Mouse (Mus musculus) embryonic facial prominence, embryonic 14.5 days (tissue): ENCODE data around the gene Ctso. TPM values are rescaled to one million over a fixed set of nuclear protein-coding genes. Genes with fewer than 3 reads are reported as not detected.
A peak's percentile ranks its signal among the peaks of the same experiment; 100 is the strongest.

Experiments used
- ATAC-seq: fragments of 200-750 bp; cut with Nextera tagmentation; 2 replicates; pipeline ENCODE4 v1.8.0; 2017; ENCODE audit warnings: low read depth, moderate number of reproducible peaks, moderate TSS enrichment
- DNase-seq: peaks from one replicate; pipeline ENCODE4 v3.0.0-alpha.2; 2015; ENCODE audit warnings: low spot score
- H3K27ac ChIP-seq: fragments of 300-500 bp; sonication (generic); replicated peaks from 2 replicates; pipeline ENCODE4 v1.5.1; 2014; ENCODE audit warnings: low read depth, mild to moderate bottlenecking, low read length, moderate library complexity
- H3K27me3 ChIP-seq: fragments of 300-500 bp; sonication (generic); replicated peaks from 2 replicates; pipeline ENCODE4 v1.6.1; 2014; ENCODE audit warnings: low read length; ENCODE audit not compliant: control insufficient read depth, insufficient read depth
- H3K36me3 ChIP-seq: fragments of 300-500 bp; sonication (generic); 2 replicates; pipeline ENCODE4 v1.6.1; 2014; ENCODE audit warnings: low read length, mixed read lengths; ENCODE audit not compliant: control insufficient read depth, insufficient read depth
- H3K4me1 ChIP-seq: fragments of 300-500 bp; sonication (generic); 2 replicates; pipeline ENCODE4 v1.6.1; 2014; ENCODE audit warnings: antibody characterized with exemption, low read length; ENCODE audit not compliant: control insufficient read depth, insufficient read depth
- H3K4me2 ChIP-seq: fragments of 300-500 bp; sonication (generic); 2 replicates; pipeline ENCODE4 v1.6.1; 2014; ENCODE audit warnings: low read depth, mild to moderate bottlenecking, low read length, moderate library complexity, mixed read lengths
- H3K4me3 ChIP-seq: fragments of 300-500 bp; sonication (generic); 2 replicates; pipeline ENCODE4 v1.5.1; 2014; ENCODE audit warnings: low read depth, mild to moderate bottlenecking, low read length
- H3K9ac ChIP-seq: fragments of 300-500 bp; sonication (generic); 2 replicates; pipeline ENCODE4 v1.6.1; 2014; ENCODE audit warnings: low read depth, mild to moderate bottlenecking, low read length, moderate library complexity, mixed read lengths
- H3K9me3 ChIP-seq: fragments of 300-500 bp; sonication (generic); 2 replicates; pipeline ENCODE4 v1.6.1; 2016; ENCODE audit warnings: low read length; ENCODE audit not compliant: control insufficient read depth
- WGBS: fragments of 180-500 bp; shearing (Covaris S2); extraction: QIAGEN DNeasy Blood & Tissue Kit; methylation state at CpG from one replicate; pipeline ENCODE4 v1.1.7; 2014; 5-methylcytosine and 5-hydroxymethylcytosine counted together
- polyA plus RNA-seq: library from polyadenylated mRNA; unstranded; fragments of >200 nt; fragmentation: Nextera tagmentation; extraction: Ambion mirVana; gene quantifications from 2 replicates; pipeline ENCODE4 v1.2.1, GENCODE M21; 2014

Ctso gene
- polyA plus RNA-seq, 1 experiment from 2014 or later: 13.3 TPM

GRCm38 (mm10) chr3:81975607-81976006 is 43.2 kb downstream of the Ctso start:
- no peaks in the 10 kb centered on the region for H3K36me3 ChIP-seq
- no peak overlapping the region for H3K9ac ChIP-seq
- no peaks in the 10 kb centered on the region for H3K9me3 ChIP-seq
- ATAC-seq (no peak), DNase-seq (no peak)
- no peak overlapping the region for H3K4me2 ChIP-seq
- H3K4me3 ChIP-seq: no peak overlapping the region
- H3K4me1 ChIP-seq: no peaks in the 10 kb centered on the region
- 71% methylated on average over 4 of the region's 4 CpGs for WGBS
- H3K27me3 ChIP-seq: no peaks in the 10 kb centered on the region
- no peak overlapping the region for H3K27ac ChIP-seq

GRCm38 (mm10) chr3:81976102-81976501 is 43.7 kb downstream of the Ctso start, which contains the start of gene Tdo2:
Tdo2 (minus strand) TSS chr3:81976202.
- H3K9me3 ChIP-seq: no peaks in the 10 kb centered on the region
- no peak within 1 kb of the TSS for H3K27ac ChIP-seq
- H3K4me2 ChIP-seq: no peak within 1 kb of the TSS
- no peak for DNase-seq
- no peaks in the 10 kb centered on the region for H3K4me1 ChIP-seq
- ATAC-seq: no peak
- H3K27me3 ChIP-seq: no peaks in the 10 kb centered on the region
- no peak within 1 kb of the TSS for H3K4me3 ChIP-seq
- H3K9ac ChIP-seq: no peak within 1 kb of the TSS
- H3K36me3 ChIP-seq: no peaks in the 10 kb centered on the region

GRCm38 (mm10) chr3:81981576-81981975 is 49.2 kb downstream of the Ctso start:
- ATAC-seq (no peak), DNase-seq (no peak)
- no peak overlapping the region for H3K27ac ChIP-seq

GRCm38 (mm10) chr3:81981990-81982389 is 49.6 kb downstream of the Ctso start, which contains the start of gene Asic5:
Asic5 (plus strand) TSS chr3:81982290.
- WGBS: 89% methylated on average over 5 of the region's 5 CpGs
- Histone ChIP-seq H3K9ac (no peak within 1 kb of the TSS), H3K9me3 (no peaks in the 10 kb centered on the region), H3K36me3 (no peaks in the 10 kb centered on the region), H3K4me1 (no peaks in the 10 kb centered on the region), H3K4me2 (no peak within 1 kb of the TSS), H3K27ac (no peak within 1 kb of the TSS), H3K27me3 (no peaks in the 10 kb centered on the region), H3K4me3 (no peak within 1 kb of the TSS)
- no peak for ATAC-seq
- no peak for DNase-seq

More at GRCm38 (mm10) chr3:81981576-81981975, 49.2 kb downstream of the Ctso start:
- H3K27me3 ChIP-seq: no peaks in the 10 kb centered on the region
- no peak overlapping the region for H3K4me2 ChIP-seq
- WGBS: 84% methylated on average over 5 of the region's 5 CpGs
- H3K4me1 ChIP-seq: no peaks in the 10 kb centered on the region
- no peaks in the 10 kb centered on the region for H3K36me3 ChIP-seq
- H3K9ac ChIP-seq: no peak overlapping the region
- H3K4me3 ChIP-seq: no peak overlapping the region
- no peaks in the 10 kb centered on the region for H3K9me3 ChIP-seq

- ATAC-seq: no peak
- WGBS: 78% methylated on average over 8 of the region's 8 CpGs
These were observed 50.9 kb downstream of the Ctso start for GRCm38 (mm10) chr3:81983120-81983895.

GRCm38 (mm10) chr3:81985100-81985499 is 52.7 kb downstream of the Ctso start:
- H3K27me3 ChIP-seq: no peaks in the 10 kb centered on the region
- ATAC-seq: no peak
- peaks cover 4% of the 10 kb centered on the region; the same call in 1 of the 2 replicates for H3K4me1 ChIP-seq
- no peak for DNase-seq
- H3K9ac ChIP-seq: no peak overlapping the region
- no peaks in the 10 kb centered on the region for H3K36me3 ChIP-seq
- H3K27ac ChIP-seq: no peak overlapping the region
- 49% methylated on average over 1 of the region's 1 CpGs for WGBS
- no peaks in the 10 kb centered on the region for H3K9me3 ChIP-seq
- no peak overlapping the region for H3K4me3 ChIP-seq
- no peak overlapping the region for H3K4me2 ChIP-seq

More at GRCm38 (mm10) chr3:81983120-81983895, 50.9 kb downstream of the Ctso start:
- Histone ChIP-seq H3K4me1 (no peaks in the 10 kb centered on the region), H3K9me3 (no peaks in the 10 kb centered on the region), H3K4me2 (no peak overlapping the region), H3K27me3 (no peaks in the 10 kb centered on the region), H3K27ac (no peak overlapping the region), H3K4me3 (no peak overlapping the region), H3K36me3 (no peaks in the 10 kb centered on the region), H3K9ac (no peak overlapping the region)
- peak; percentile 7 for DNase-seq

GRCm38 (mm10) chr3:81986103-81986502 is 53.7 kb downstream of the Ctso start:
- ATAC-seq: no peak
- H3K4me3 ChIP-seq: no peak overlapping the region
- H3K4me2 ChIP-seq: no peak overlapping the region
- H3K9ac ChIP-seq: no peak overlapping the region
- no peaks in the 10 kb centered on the region for H3K27me3 ChIP-seq
- no peak for DNase-seq
- H3K27ac ChIP-seq: no peak overlapping the region
- H3K9me3 ChIP-seq: no peaks in the 10 kb centered on the region
- H3K4me1 ChIP-seq: peaks cover 4% of the 10 kb centered on the region; the same call in 1 of the 2 replicates
- WGBS: 98% methylated on average over 2 of the region's 2 CpGs
- no peaks in the 10 kb centered on the region for H3K36me3 ChIP-seq

- H3K36me3 ChIP-seq: no peaks in the 10 kb centered on the region
- no peak overlapping the region for H3K27ac ChIP-seq
- H3K4me3 ChIP-seq: no peak overlapping the region
- H3K4me1 ChIP-seq: peaks cover 4% of the 10 kb centered on the region; the same call in 1 of the 2 replicates
- H3K27me3 ChIP-seq: no peaks in the 10 kb centered on the region
- WGBS: 89% methylated on average over 3 of the region's 3 CpGs
- no peak for DNase-seq
- ATAC-seq: no peak
- H3K9me3 ChIP-seq: no peaks in the 10 kb centered on the region
- no peak overlapping the region for H3K4me2 ChIP-seq
- no peak overlapping the region for H3K9ac ChIP-seq
These were observed 55.2 kb downstream of the Ctso start for GRCm38 (mm10) chr3:81987628-81988027.

- no peaks in the 10 kb centered on the region for H3K27me3 ChIP-seq
- H3K4me3 ChIP-seq: no peak overlapping the region
- no peak overlapping the region for H3K27ac ChIP-seq
- no peaks in the 10 kb centered on the region for H3K9me3 ChIP-seq
- H3K4me2 ChIP-seq: no peak overlapping the region
- ATAC-seq (no peak; the same call in 1 of the 2 replicates), DNase-seq (peak; percentile 53)
- 23% methylated on average over 2 of the region's 2 CpGs for WGBS
- H3K4me1 ChIP-seq: peaks cover 4% of the 10 kb centered on the region; the same call in 1 of the 2 replicates
- H3K9ac ChIP-seq: no peak overlapping the region
- no peaks in the 10 kb centered on the region for H3K36me3 ChIP-seq
These were observed 57.3 kb downstream of the Ctso start for GRCm38 (mm10) chr3:81989692-81990141.
